Mouse (Mus musculus): ENCODE results near the gene Usf1. TPM values are rescaled to one million over a fixed set of nuclear protein-coding genes. Genes with fewer than 3 reads are reported as not detected.

Usf1 gene
- polyA plus RNA-seq, 1 experiment from 2014 or later = 150 TPM

DNA sequence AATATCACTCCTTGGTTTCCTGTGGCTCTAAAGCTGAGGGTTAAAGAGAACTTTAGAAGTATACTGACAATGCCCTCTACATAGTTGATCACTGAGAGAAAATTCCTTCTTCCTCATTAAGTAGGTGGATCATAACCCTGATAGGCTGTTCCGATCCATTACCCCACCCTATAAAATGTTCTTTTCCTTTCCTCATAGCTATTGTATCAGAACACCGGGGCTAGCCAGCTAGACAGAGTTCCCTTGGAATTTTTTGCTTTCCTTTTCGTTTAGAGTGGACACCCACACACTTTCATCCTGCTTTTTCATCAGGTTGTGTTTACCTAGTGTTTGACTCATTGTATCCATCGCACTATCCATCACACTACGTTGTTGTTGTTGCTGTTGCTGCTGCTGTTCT, 13.5 kb downstream of the Usf1 start:
- Histone ChIP-seq H3K9ac (ENCODE audit: low read depth, low read length) (no peak overlapping the region), H3K36me3 (ENCODE audit: control insufficient read depth, insufficient read depth, low read length) (peaks cover 2% of the 10 kb centered on the region; the same call in 1 of the 2 replicates), H3K4me3 (ENCODE audit: low read length) (no peak overlapping the region), H3K9me3 (ENCODE audit: control insufficient read depth, low read length) (0 out of 2 replicates have a peak, but pooled peaks cover 3% of the 10 kb centered on the region), H3K4me1 (ENCODE audit: control insufficient read depth, insufficient read depth, low read depth, low read length) (no peaks in the 10 kb centered on the region), H3K27me3 (replicated peaks; ENCODE audit: control insufficient read depth, insufficient read depth, low read length) (no peaks in the 10 kb centered on the region), H3K4me2 (ENCODE audit: low read length) (no peak overlapping the region), H3K27ac (ENCODE audit: low read depth, low read length) (no peak overlapping the region)
- WGBS = 76% methylated on average over 5 of the region's 5 CpGs
- no peak for ATAC-seq

DNA sequence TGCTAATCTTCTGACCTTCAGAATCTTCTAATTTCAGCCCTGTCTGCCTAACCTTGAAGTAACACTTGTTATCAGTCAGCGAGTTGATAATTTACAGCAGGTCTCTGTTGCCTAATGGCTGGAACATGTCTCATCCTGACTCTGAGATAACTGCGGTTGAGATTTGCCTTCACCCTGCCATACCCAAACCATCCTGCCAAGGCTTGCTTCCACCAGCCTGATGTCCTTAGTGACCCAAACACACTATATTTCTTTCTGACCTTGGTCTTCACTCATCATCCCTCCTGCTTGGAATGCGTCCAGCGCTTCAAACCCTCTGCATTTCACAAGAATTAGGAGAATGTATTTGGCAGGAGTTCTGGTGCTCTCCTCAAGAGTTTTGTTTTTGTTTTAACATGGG, 14.0 kb downstream of the Usf1 start:
- no peak overlapping the region for H3K4me3 ChIP-seq (ENCODE audit: low read length)
- H3K27me3 ChIP-seq (replicated peaks; ENCODE audit: control insufficient read depth, insufficient read depth, low read length) = no peaks in the 10 kb centered on the region
- no peak overlapping the region for H3K4me2 ChIP-seq (ENCODE audit: low read length)
- no peaks in the 10 kb centered on the region for H3K4me1 ChIP-seq (ENCODE audit: control insufficient read depth, insufficient read depth, low read depth, low read length)
- WGBS = 72% methylated on average over 4 of the region's 4 CpGs
- ATAC-seq = no peak
- H3K9me3 ChIP-seq (ENCODE audit: control insufficient read depth, low read length) = 0 out of 2 replicates have a peak, but pooled peaks cover 3% of the 10 kb centered on the region
- H3K9ac ChIP-seq (ENCODE audit: low read depth, low read length) = no peak overlapping the region
- no peak overlapping the region for H3K27ac ChIP-seq (ENCODE audit: low read depth, low read length)
- H3K36me3 ChIP-seq (ENCODE audit: control insufficient read depth, insufficient read depth, low read length) = no peaks in the 10 kb centered on the region; the same call in 1 of the 2 replicates

DNA sequence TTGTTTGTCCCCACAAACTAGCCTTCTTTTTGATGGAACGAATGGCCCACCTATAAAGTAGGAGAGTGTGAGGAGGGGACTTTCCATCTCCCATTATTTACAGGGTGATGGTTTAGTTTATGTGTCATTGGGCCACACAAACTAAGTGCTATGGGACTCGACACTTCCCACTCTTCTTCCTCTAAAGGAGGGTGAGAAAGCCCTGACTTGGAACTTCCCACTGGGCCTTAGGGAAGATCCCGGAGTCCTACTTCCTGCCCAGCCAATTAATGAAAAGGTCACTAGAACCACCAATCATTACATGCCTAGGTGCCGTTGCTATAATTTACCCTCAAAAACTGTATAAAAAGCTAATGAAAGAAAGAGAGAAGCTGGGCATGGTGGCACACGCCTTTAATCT, 21.0 kb downstream of the Usf1 start:
- Histone ChIP-seq H3K27me3 (replicated peaks; ENCODE audit: control insufficient read depth, insufficient read depth, low read length) (peaks cover 8% of the 10 kb centered on the region), H3K36me3 (ENCODE audit: control insufficient read depth, insufficient read depth, low read length) (no peaks in the 10 kb centered on the region), H3K9ac (ENCODE audit: low read depth, low read length) (no peak overlapping the region), H3K27ac (ENCODE audit: low read depth, low read length) (no peak overlapping the region), H3K9me3 (ENCODE audit: control insufficient read depth, low read length) (0 out of 2 replicates have a peak, but pooled peaks cover 3% of the 10 kb centered on the region), H3K4me1 (ENCODE audit: control insufficient read depth, insufficient read depth, low read depth, low read length) (peaks cover under 1% of the 10 kb centered on the region; the same call in 1 of the 2 replicates), H3K4me3 (ENCODE audit: low read length) (no peak overlapping the region), H3K4me2 (ENCODE audit: low read length) (no peak overlapping the region)
- no peak for ATAC-seq
- 78% methylated on average over 5 of the region's 5 CpGs for WGBS

DNA sequence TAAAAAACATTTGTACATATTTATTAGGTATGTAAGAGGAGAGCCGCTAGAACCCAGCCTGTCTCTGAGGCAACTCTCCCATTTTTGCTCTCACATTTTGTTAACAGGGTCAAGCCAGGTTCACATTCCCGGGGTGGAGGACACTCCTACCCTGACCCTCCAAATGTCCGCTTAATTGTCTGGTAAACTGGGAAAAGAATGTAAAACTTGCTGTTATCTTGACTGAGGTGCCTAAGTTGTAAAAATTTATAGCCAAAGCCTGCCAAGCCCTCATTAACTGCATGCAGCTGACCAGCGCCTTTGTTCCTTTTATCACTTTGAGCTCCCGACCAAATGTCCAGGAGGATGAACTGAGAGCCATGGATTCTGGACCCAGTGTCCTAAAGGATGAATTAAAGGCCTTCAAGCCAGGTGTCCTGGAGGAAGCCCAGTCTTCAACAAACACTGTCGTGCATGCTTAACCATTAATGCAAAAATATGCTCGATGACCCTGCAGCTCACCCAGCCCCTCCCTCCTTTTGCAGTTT, 24.2 kb downstream of the Usf1 start:
- H3K4me3 ChIP-seq (ENCODE audit: low read length) = no peak overlapping the region
- peaks cover 7% of the 10 kb centered on the region; the same call in 1 of the 2 replicates for H3K4me1 ChIP-seq (ENCODE audit: control insufficient read depth, insufficient read depth, low read depth, low read length)
- no peak overlapping the region for H3K4me2 ChIP-seq (ENCODE audit: low read length)
- no peaks in the 10 kb centered on the region for H3K9me3 ChIP-seq (ENCODE audit: control insufficient read depth, low read length)
- H3K27me3 ChIP-seq (replicated peaks; ENCODE audit: control insufficient read depth, insufficient read depth, low read length) = peaks cover 20% of the 10 kb centered on the region
- no peak overlapping the region for H3K9ac ChIP-seq (ENCODE audit: low read depth, low read length)
- 49% methylated on average over 7 of the region's 7 CpGs for WGBS
- H3K27ac ChIP-seq (ENCODE audit: low read depth, low read length) = no peak overlapping the region
- ATAC-seq = no peak
- no peaks in the 10 kb centered on the region for H3K36me3 ChIP-seq (ENCODE audit: control insufficient read depth, insufficient read depth, low read length)

DNA sequence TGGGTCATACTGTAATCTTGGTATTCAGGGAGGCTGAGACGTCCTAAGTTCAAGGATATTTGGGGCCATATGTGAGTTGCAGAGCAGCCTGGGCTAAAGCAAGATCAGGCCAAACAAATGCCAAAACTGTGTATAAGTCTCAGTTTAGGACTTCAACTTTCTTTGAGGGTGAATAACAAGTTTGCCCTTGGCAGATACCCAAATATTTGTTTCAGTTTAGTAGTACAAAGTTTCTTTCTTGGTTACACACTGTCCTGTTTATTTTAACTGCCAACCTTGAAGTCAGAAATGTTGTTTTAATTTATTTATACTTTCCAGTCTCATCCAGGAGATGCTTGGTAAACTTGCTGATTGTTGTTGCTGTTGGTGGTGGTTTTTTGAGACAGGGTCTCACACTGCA, 24.9 kb downstream of the Usf1 start:
- H3K27ac ChIP-seq (ENCODE audit: low read depth, low read length) = no peak overlapping the region
- peaks cover 20% of the 10 kb centered on the region for H3K27me3 ChIP-seq (replicated peaks; ENCODE audit: control insufficient read depth, insufficient read depth, low read length)
- H3K4me2 ChIP-seq (ENCODE audit: low read length) = no peak overlapping the region
- H3K9me3 ChIP-seq (ENCODE audit: control insufficient read depth, low read length) = no peaks in the 10 kb centered on the region
- peaks cover 7% of the 10 kb centered on the region; the same call in 1 of the 2 replicates for H3K4me1 ChIP-seq (ENCODE audit: control insufficient read depth, insufficient read depth, low read depth, low read length)
- ATAC-seq = no peak
- no peak overlapping the region for H3K9ac ChIP-seq (ENCODE audit: low read depth, low read length)
- no peaks in the 10 kb centered on the region for H3K36me3 ChIP-seq (ENCODE audit: control insufficient read depth, insufficient read depth, low read length)
- no peak overlapping the region for H3K4me3 ChIP-seq (ENCODE audit: low read length)
- 63% methylated on average over 1 of the region's 1 CpGs for WGBS

DNA sequence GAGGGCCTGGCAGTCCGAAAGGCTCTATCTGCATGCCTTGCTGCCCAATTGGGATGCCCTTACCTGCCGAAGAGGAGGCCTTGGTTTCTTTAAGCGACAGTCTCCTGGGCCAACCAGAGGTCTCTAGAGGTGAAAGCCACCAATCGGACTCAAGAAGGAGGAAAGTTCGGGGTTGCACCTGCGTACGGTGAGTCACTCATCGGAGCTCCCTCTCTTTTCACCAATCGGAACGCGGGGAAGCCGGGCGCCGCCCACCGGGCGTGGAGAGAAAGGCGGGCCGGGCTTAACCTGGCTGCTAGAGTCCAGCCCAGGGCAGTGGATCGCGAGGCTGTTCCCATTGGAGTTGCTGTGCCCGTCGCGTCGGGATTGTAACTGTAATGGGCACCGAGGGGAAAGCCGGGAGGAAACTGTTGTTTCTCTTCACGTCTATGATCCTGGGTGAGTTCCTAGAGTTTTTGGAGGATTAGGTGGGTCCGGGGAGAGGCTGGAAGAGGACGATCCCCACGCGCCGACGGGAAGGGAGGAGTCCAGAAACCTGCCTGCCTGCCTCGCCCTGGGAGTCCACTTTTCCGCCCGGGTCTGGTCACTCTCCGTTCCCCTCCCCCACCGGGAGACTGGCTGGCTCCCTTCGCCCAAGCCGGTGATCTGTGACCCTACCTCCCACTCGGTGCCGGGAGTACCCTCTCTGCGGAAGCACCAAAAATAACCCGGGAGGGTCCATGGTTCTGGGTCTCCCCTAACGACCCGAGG, 26.3 kb downstream of the Usf1 start, which contains the start of gene F11r:
Gene F11r, plus strand, starts transcription at position 272 of the 750 bp plus-strand sequence.
- Histone ChIP-seq H3K36me3 (ENCODE audit: control insufficient read depth, insufficient read depth, low read length) (no peaks in the 10 kb centered on the region), H3K27me3 (replicated peaks; ENCODE audit: control insufficient read depth, insufficient read depth, low read length) (peaks cover 20% of the 10 kb centered on the region), H3K9ac (ENCODE audit: low read depth, low read length) (peak within 1 kb of the TSS; percentile 47), H3K4me3 (ENCODE audit: low read length) (peak within 1 kb of the TSS; percentile 44), H3K4me1 (ENCODE audit: control insufficient read depth, insufficient read depth, low read depth, low read length) (peaks cover 7% of the 10 kb centered on the region; the same call in 1 of the 2 replicates), H3K27ac (ENCODE audit: low read depth, low read length) (0 out of 2 replicates have a peak within 1 kb of the TSS, but pooled peaks have one; percentile 34), H3K9me3 (ENCODE audit: control insufficient read depth, low read length) (no peaks in the 10 kb centered on the region), H3K4me2 (ENCODE audit: low read length) (peak within 1 kb of the TSS; percentile 57)
- 2% methylated on average over 44 of the region's 46 CpGs for WGBS
- ATAC-seq = peak; percentile 87

DNA sequence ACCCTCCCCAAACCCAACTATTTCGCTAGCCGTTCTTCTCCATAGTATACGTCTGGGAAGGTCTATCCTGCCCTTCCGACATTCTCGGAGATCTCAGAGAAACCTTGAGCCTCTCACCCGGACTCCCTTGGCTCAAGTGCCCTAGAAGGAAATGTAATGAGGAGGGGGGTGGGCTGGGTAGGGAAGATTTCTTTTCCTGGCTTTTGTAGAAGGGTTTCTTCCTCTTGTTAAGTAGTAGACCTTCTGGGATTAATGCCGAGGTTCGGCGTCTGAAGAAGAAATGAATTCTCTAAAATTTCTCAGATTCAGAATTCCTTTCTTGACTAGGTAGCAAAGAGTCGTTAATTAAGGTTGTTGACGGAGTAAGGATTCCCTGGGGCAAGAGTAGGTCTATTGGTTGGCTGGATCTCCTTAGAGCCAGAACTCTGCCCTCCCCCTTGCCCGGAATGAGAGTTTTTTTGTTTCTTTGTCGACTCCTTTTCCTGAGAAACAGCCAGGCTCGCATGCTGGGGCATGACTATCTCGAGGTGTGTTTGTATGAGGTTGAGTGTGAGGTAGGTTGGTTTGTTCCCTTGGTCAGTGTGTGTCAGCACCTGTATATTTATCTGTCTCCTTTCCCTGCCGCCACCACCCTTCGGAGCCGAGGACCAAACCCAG, 27.0 kb downstream of the Usf1 start:
- Histone ChIP-seq H3K27ac (ENCODE audit: low read depth, low read length) (0 out of 2 replicates have a peak overlapping the region, but pooled peaks have one; percentile 34), H3K9ac (ENCODE audit: low read depth, low read length) (peak overlapping the region; percentile 47), H3K4me3 (ENCODE audit: low read length) (peak overlapping the region; percentile 44), H3K36me3 (ENCODE audit: control insufficient read depth, insufficient read depth, low read length) (no peaks in the 10 kb centered on the region), H3K27me3 (replicated peaks; ENCODE audit: control insufficient read depth, insufficient read depth, low read length) (peaks cover 20% of the 10 kb centered on the region), H3K4me2 (ENCODE audit: low read length) (peak overlapping the region; percentile 57), H3K9me3 (ENCODE audit: control insufficient read depth, low read length) (no peaks in the 10 kb centered on the region), H3K4me1 (ENCODE audit: control insufficient read depth, insufficient read depth, low read depth, low read length) (peaks cover 7% of the 10 kb centered on the region; the same call in 1 of the 2 replicates)
- 10% methylated on average over 18 of the region's 18 CpGs for WGBS
- ATAC-seq = no peak

DNA sequence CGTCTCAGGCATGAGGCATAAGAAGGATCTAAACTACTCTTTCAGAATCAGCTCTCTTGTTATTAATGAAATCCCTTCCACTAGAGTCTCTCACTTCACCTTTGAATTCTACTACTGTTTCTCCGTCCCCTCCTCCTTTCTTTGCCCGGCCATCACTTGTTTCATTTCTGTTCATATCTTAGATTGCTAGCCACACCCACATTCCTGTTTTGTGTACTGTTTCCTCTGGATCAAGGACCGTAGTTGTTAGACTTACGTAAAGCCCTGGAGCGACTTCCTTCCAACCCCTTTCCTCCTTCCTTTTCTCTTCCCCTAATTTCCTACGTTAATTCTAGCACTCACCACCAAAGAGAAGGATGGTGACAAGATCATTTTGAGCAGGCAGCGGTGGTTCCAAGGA, 28.0 kb downstream of the Usf1 start:
- Histone ChIP-seq H3K4me3 (ENCODE audit: low read length) (no peak overlapping the region; the same call in 1 of the 2 replicates), H3K4me1 (ENCODE audit: control insufficient read depth, insufficient read depth, low read depth, low read length) (peaks cover 7% of the 10 kb centered on the region; the same call in 1 of the 2 replicates), H3K9ac (ENCODE audit: low read depth, low read length) (no peak overlapping the region), H3K27me3 (replicated peaks; ENCODE audit: control insufficient read depth, insufficient read depth, low read length) (peaks cover 20% of the 10 kb centered on the region), H3K36me3 (ENCODE audit: control insufficient read depth, insufficient read depth, low read length) (no peaks in the 10 kb centered on the region), H3K9me3 (ENCODE audit: control insufficient read depth, low read length) (peaks cover 3% of the 10 kb centered on the region), H3K27ac (ENCODE audit: low read depth, low read length) (no peak overlapping the region; the same call in 1 of the 2 replicates), H3K4me2 (ENCODE audit: low read length) (peak overlapping the region; percentile 29)
- no peak for ATAC-seq
- WGBS = 57% methylated on average over 8 of the region's 8 CpGs

Data from hindbrain, embryonic 16.5 days (tissue).